12 mouse cellular contexts compared by ENCODE assay signal in the genomic region with DNA sequence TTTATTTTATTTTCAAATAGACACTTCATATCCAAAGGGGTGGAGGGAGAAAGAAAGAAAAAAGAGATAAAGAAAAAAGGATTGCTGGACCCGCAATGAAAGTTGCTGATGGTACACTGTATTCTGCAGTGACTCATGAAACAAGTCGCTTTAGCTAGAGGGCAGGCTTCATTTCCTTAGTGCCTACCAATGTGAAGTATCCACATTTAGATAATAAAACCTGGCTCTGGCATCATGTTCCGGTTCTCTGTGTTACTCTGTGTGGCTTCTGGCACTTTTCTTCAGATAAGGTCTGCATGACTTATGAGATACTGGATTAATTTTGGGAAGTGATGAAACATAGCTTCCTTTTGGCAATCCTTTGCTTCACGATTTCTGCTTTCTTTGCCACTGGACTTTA.
"Had no signal": no experiment of that assay in that cellular context is flagged by ENCODE, and none has a peak within 500 bp of the region (broad histone marks: within the 10 kb centered on the region; RNA-seq: fewer than 3 reads in every experiment).

No protein-coding gene starts in this region.

- DNase-seq: gastrocnemius, postnatal 14 days; gastrocnemius, postnatal 36 days; heart, adult 11 months; heart, adult 2 months; heart, postnatal 14 days; heart, postnatal 36 days; kidney, adult 11 months; kidney, adult 2 months; kidney, adult 9 months; kidney, postnatal 25 days; layer of hippocampus, postnatal 36 days; left cerebral cortex, postnatal 4 days had no signal
